Mouse (Mus musculus) myocyte (in vitro differentiated cells): ENCODE results near the gene Gm13285. TPM values are rescaled to one million over a fixed set of nuclear protein-coding genes. Genes with fewer than 3 reads are reported as not detected.
"Not testable (repeated sequence)": the region's sequence is repeated elsewhere in the genome, so short reads cannot be mapped to it uniquely, and the experiment has no call there.

Source experiments
- H3K27me3 ChIP-seq: one replicate; pipeline ENCODE4 v1.6.1; 2011; ENCODE audit not compliant: control insufficient read depth, insufficient read depth, insufficient read length
- H3K36me3 ChIP-seq: one replicate; pipeline ENCODE4 v1.6.1; 2011; ENCODE audit not compliant: control insufficient read depth, insufficient read depth
- H3K4me2 ChIP-seq: one replicate; pipeline ENCODE4 v1.6.1; 2011; ENCODE audit warnings: low read depth, control low read depth
- H3K4me3 ChIP-seq: one replicate; pipeline ENCODE4 v1.5.1; 2011; ENCODE audit warnings: mild to moderate bottlenecking, control low read depth, moderate library complexity
- H3K79me2 ChIP-seq: one replicate; pipeline ENCODE4 v1.6.1; 2011; ENCODE audit not compliant: control insufficient read depth, insufficient read depth
- H3ac ChIP-seq: one replicate; pipeline ENCODE4 v1.6.1; 2011; ENCODE audit not compliant: control insufficient read depth, insufficient read length
- polyA plus RNA-seq: library from polyadenylated mRNA; unstranded; fragments of >200 nt; fragmentation: generic; extraction: Trizol; gene quantifications from one replicate; pipeline ENCODE4 v1.2.1, GENCODE M21; 2012; ENCODE audit warnings: missing spikeins

Gm13285 gene
- polyA plus RNA-seq, 1 experiment, result not detected

GRCm38 (mm10) chr4:88763384-88764018 is 36.0 kb upstream of the Gm13285 start:
- H3ac ChIP-seq, H3K79me2 ChIP-seq, H3K36me3 ChIP-seq, H3K4me3 ChIP-seq, H3K27me3 ChIP-seq, H3K4me2 ChIP-seq: not testable (repeated sequence)

GRCm38 (mm10) chr4:88773534-88773933 is 25.9 kb upstream of the Gm13285 start, which contains the start of gene Gm13290:
Gene Gm13290, plus strand, starts transcription at chr4:88773834.
- not testable (repeated sequence) for H3K4me3 ChIP-seq, H3K4me2 ChIP-seq, H3K79me2 ChIP-seq, H3ac ChIP-seq, H3K36me3 ChIP-seq, H3K27me3 ChIP-seq

- H3ac ChIP-seq, H3K4me3 ChIP-seq: not testable (repeated sequence)
Measured at GRCm38 (mm10) chr4:88776622-88777021, 22.8 kb upstream of the Gm13285 start, which contains the start of gene Gm13289. Gene Gm13289, plus strand, starts transcription at chr4:88776922.

GRCm38 (mm10) chr4:88779550-88779949 is 19.9 kb upstream of the Gm13285 start, which contains the start of gene Gm13272:
Gene Gm13272, plus strand, starts transcription at chr4:88779850.
- not testable (repeated sequence) for H3K36me3 ChIP-seq, H3K79me2 ChIP-seq, H3K4me2 ChIP-seq, H3K4me3 ChIP-seq, H3ac ChIP-seq, H3K27me3 ChIP-seq

More at GRCm38 (mm10) chr4:88776622-88777021, 22.8 kb upstream of the Gm13285 start, which contains the start of gene Gm13289:
- not testable (repeated sequence) for H3K4me2 ChIP-seq, H3K36me3 ChIP-seq, H3K27me3 ChIP-seq, H3K79me2 ChIP-seq

GRCm38 (mm10) chr4:88780320-88780719 is 19.1 kb upstream of the Gm13285 start:
- H3K27me3 ChIP-seq, H3K4me2 ChIP-seq, H3K79me2 ChIP-seq, H3ac ChIP-seq, H3K36me3 ChIP-seq, H3K4me3 ChIP-seq: not testable (repeated sequence)

GRCm38 (mm10) chr4:88781831-88782230 is 17.6 kb upstream of the Gm13285 start, which contains the start of gene Ifnz:
Gene Ifnz, plus strand, starts transcription at chr4:88782131.
- H3K79me2 ChIP-seq, H3ac ChIP-seq, H3K36me3 ChIP-seq, H3K4me3 ChIP-seq, H3K4me2 ChIP-seq, H3K27me3 ChIP-seq: not testable (repeated sequence)

GRCm38 (mm10) chr4:88782335-88782734 is 17.1 kb upstream of the Gm13285 start:
- H3K4me2 ChIP-seq, H3ac ChIP-seq, H3K36me3 ChIP-seq, H3K4me3 ChIP-seq, H3K27me3 ChIP-seq, H3K79me2 ChIP-seq: not testable (repeated sequence)

GRCm38 (mm10) chr4:88785409-88785808 is 14.1 kb upstream of the Gm13285 start, which contains the start of gene Gm13276:
Gene Gm13276, plus strand, starts transcription at chr4:88785709.
- not testable (repeated sequence) for H3ac ChIP-seq, H3K4me3 ChIP-seq, H3K79me2 ChIP-seq, H3K36me3 ChIP-seq, H3K27me3 ChIP-seq, H3K4me2 ChIP-seq

- H3K79me2 ChIP-seq, H3K4me2 ChIP-seq, H3ac ChIP-seq, H3K36me3 ChIP-seq, H3K4me3 ChIP-seq, H3K27me3 ChIP-seq: not testable (repeated sequence)
Measured at GRCm38 (mm10) chr4:88788402-88788801, 11.1 kb upstream of the Gm13285 start, which contains the start of gene Gm13277. Gene Gm13277, plus strand, starts transcription at chr4:88788632.

GRCm38 (mm10) chr4:88791250-88791649 is 8.2 kb upstream of the Gm13285 start, which contains the start of gene Gm13278:
Gene Gm13278, plus strand, starts transcription at chr4:88791550.
- H3ac ChIP-seq, H3K36me3 ChIP-seq, H3K79me2 ChIP-seq, H3K4me2 ChIP-seq, H3K4me3 ChIP-seq, H3K27me3 ChIP-seq: not testable (repeated sequence)

GRCm38 (mm10) chr4:88793936-88794675 is 5.4 kb upstream of the Gm13285 start, which contains the start of gene Gm13275:
Gene Gm13275, plus strand, starts transcription at chr4:88794487.
- not testable (repeated sequence) for H3K27me3 ChIP-seq, H3K4me3 ChIP-seq, H3K4me2 ChIP-seq, H3K79me2 ChIP-seq, H3K36me3 ChIP-seq, H3ac ChIP-seq

GRCm38 (mm10) chr4:88797097-88797496 is 2.4 kb upstream of the Gm13285 start, which contains the start of gene Gm13279:
Gene Gm13279, plus strand, starts transcription at chr4:88797397.
- not testable (repeated sequence) for H3K4me3 ChIP-seq, H3K36me3 ChIP-seq, H3ac ChIP-seq, H3K4me2 ChIP-seq, H3K79me2 ChIP-seq, H3K27me3 ChIP-seq
